Mouse (Mus musculus): ENCODE results near the gene Pik3r1. TPM values are rescaled to one million over a fixed set of nuclear protein-coding genes. Genes with fewer than 3 reads are reported as not detected.
A peak's percentile ranks its signal among the peaks of the same experiment; 100 is the strongest.

Gene Pik3r1
- polyA plus RNA-seq, 1 experiment, result 4.2 TPM

GRCm38 (mm10) chr13:101673876-101674275, 94.1 kb downstream of the Pik3r1 start:
- TF ChIP-seq GATA1 (IDR thresholded peaks at IDR 0.05; ENCODE audit: borderline replicate concordance, low read length) (no peak), FLI1 (IDR thresholded peaks at IDR 0.05; ENCODE audit: low read length) (no peak)
- Histone ChIP-seq H3K9me3 (no peaks in the 10 kb centered on the region), H3K27me3 (replicated peaks) (no peaks in the 10 kb centered on the region), H3K36me3 (replicated peaks; ENCODE audit: low read length) (no peaks in the 10 kb centered on the region), H3K4me1 (peaks cover 23% of the 10 kb centered on the region), H3K4me3 (replicated peaks) (no peak overlapping the region)

- H3K4me1 ChIP-seq, result peaks cover 22% of the 10 kb centered on the region
- H3K9me3 ChIP-seq, result no peaks in the 10 kb centered on the region
- no peak overlapping the region for H3K4me3 ChIP-seq (replicated peaks)
- H3K27me3 ChIP-seq (replicated peaks), result no peaks in the 10 kb centered on the region
- H3K36me3 ChIP-seq (replicated peaks; ENCODE audit: low read length), result no peaks in the 10 kb centered on the region
- TF ChIP-seq GATA1 (IDR thresholded peaks at IDR 0.05; ENCODE audit: borderline replicate concordance, low read length) (no peak), FLI1 (IDR thresholded peaks at IDR 0.05; ENCODE audit: low read length) (no peak)
These were observed 99.2 kb downstream of the Pik3r1 start for GRCm38 (mm10) chr13:101668859-101669258.

- peak overlapping the region; percentile 88 for H3K4me3 ChIP-seq (replicated peaks)
- no peaks in the 10 kb centered on the region for H3K27me3 ChIP-seq (replicated peaks)
- no peaks in the 10 kb centered on the region for H3K9me3 ChIP-seq
- TF ChIP-seq GATA1 (IDR thresholded peaks at IDR 0.05; ENCODE audit: borderline replicate concordance, low read length) (no peak), FLI1 (IDR thresholded peaks at IDR 0.05; ENCODE audit: low read length) (no peak)
- peaks cover 69% of the 10 kb centered on the region for H3K4me1 ChIP-seq
- no peaks in the 10 kb centered on the region for H3K36me3 ChIP-seq (replicated peaks; ENCODE audit: low read length)
These were observed 104.0 kb downstream of the Pik3r1 start for GRCm38 (mm10) chr13:101664010-101664409.

- TF ChIP-seq FLI1 (IDR thresholded peaks at IDR 0.05; ENCODE audit: low read length) (no peak), GATA1 (IDR thresholded peaks at IDR 0.05; ENCODE audit: borderline replicate concordance, low read length) (no peak)
- Histone ChIP-seq H3K36me3 (replicated peaks; ENCODE audit: low read length) (no peaks in the 10 kb centered on the region), H3K9me3 (no peaks in the 10 kb centered on the region), H3K4me1 (peaks cover 80% of the 10 kb centered on the region), H3K4me3 (replicated peaks) (peak overlapping the region; percentile 88), H3K27me3 (replicated peaks) (no peaks in the 10 kb centered on the region)
These were observed 105.1 kb downstream of the Pik3r1 start for GRCm38 (mm10) chr13:101662900-101663299.

GRCm38 (mm10) chr13:101661567-101661966, 106.5 kb downstream of the Pik3r1 start:
- peaks cover 94% of the 10 kb centered on the region for H3K4me1 ChIP-seq
- H3K9me3 ChIP-seq, result no peaks in the 10 kb centered on the region
- no peak overlapping the region for H3K4me3 ChIP-seq (replicated peaks)
- no peaks in the 10 kb centered on the region for H3K27me3 ChIP-seq (replicated peaks)
- no peaks in the 10 kb centered on the region for H3K36me3 ChIP-seq (replicated peaks; ENCODE audit: low read length)
- TF ChIP-seq GATA1 (IDR thresholded peaks at IDR 0.05; ENCODE audit: borderline replicate concordance, low read length) (no peak), FLI1 (IDR thresholded peaks at IDR 0.05; ENCODE audit: low read length) (no peak)

GRCm38 (mm10) chr13:101660187-101660586, 107.8 kb downstream of the Pik3r1 start:
- Histone ChIP-seq H3K4me1 (peaks cover 94% of the 10 kb centered on the region), H3K27me3 (replicated peaks) (no peaks in the 10 kb centered on the region), H3K4me3 (replicated peaks) (no peak overlapping the region), H3K36me3 (replicated peaks; ENCODE audit: low read length) (no peaks in the 10 kb centered on the region), H3K9me3 (no peaks in the 10 kb centered on the region)
- no peak for TF ChIP-seq FLI1 (IDR thresholded peaks at IDR 0.05; ENCODE audit: low read length)

GRCm38 (mm10) chr13:101652131-101652530, 115.9 kb downstream of the Pik3r1 start:
- TF ChIP-seq GATA1 (IDR thresholded peaks at IDR 0.05; ENCODE audit: borderline replicate concordance, low read length) (no peak), FLI1 (IDR thresholded peaks at IDR 0.05; ENCODE audit: low read length) (no peak)
- H3K27me3 ChIP-seq (replicated peaks), result no peaks in the 10 kb centered on the region
- no peaks in the 10 kb centered on the region for H3K9me3 ChIP-seq
- no peaks in the 10 kb centered on the region for H3K36me3 ChIP-seq (replicated peaks; ENCODE audit: low read length)
- no peak overlapping the region for H3K4me3 ChIP-seq (replicated peaks)
- H3K4me1 ChIP-seq, result peaks cover 56% of the 10 kb centered on the region

- Histone ChIP-seq H3K4me3 (replicated peaks) (no peak overlapping the region), H3K9me3 (no peaks in the 10 kb centered on the region)
These were observed 126.4 kb downstream of the Pik3r1 start for GRCm38 (mm10) chr13:101641632-101642031.

GRCm38 (mm10) chr13:101635837-101636236, 132.2 kb downstream of the Pik3r1 start:
- TF ChIP-seq FLI1 (IDR thresholded peaks at IDR 0.05; ENCODE audit: low read length), result no peak
- TF ChIP-seq GATA1 (IDR thresholded peaks at IDR 0.05; ENCODE audit: borderline replicate concordance, low read length), result no peak
- peaks cover 51% of the 10 kb centered on the region for H3K4me1 ChIP-seq
- H3K27me3 ChIP-seq (replicated peaks), result no peaks in the 10 kb centered on the region
- no peaks in the 10 kb centered on the region for H3K9me3 ChIP-seq
- no peaks in the 10 kb centered on the region for H3K36me3 ChIP-seq (replicated peaks; ENCODE audit: low read length)
- H3K4me3 ChIP-seq (replicated peaks), result peak overlapping the region; percentile 57

More at GRCm38 (mm10) chr13:101641632-101642031, 126.4 kb downstream of the Pik3r1 start:
- TF ChIP-seq GATA1 (IDR thresholded peaks at IDR 0.05; ENCODE audit: borderline replicate concordance, low read length) (no peak), FLI1 (IDR thresholded peaks at IDR 0.05; ENCODE audit: low read length) (no peak)
- H3K27me3 ChIP-seq (replicated peaks), result no peaks in the 10 kb centered on the region
- H3K4me1 ChIP-seq, result peaks cover 24% of the 10 kb centered on the region
- H3K36me3 ChIP-seq (replicated peaks; ENCODE audit: low read length), result no peaks in the 10 kb centered on the region

GRCm38 (mm10) chr13:101634420-101634819, 133.6 kb downstream of the Pik3r1 start:
- no peaks in the 10 kb centered on the region for H3K9me3 ChIP-seq
- TF ChIP-seq GATA1 (IDR thresholded peaks at IDR 0.05; ENCODE audit: borderline replicate concordance, low read length), result no peak
- TF ChIP-seq FLI1 (IDR thresholded peaks at IDR 0.05; ENCODE audit: low read length), result no peak

GRCm38 (mm10) chr13:101633620-101634019, 134.4 kb downstream of the Pik3r1 start:
- no peaks in the 10 kb centered on the region for H3K9me3 ChIP-seq
- peaks cover 51% of the 10 kb centered on the region for H3K4me1 ChIP-seq
- H3K4me3 ChIP-seq (replicated peaks), result no peak overlapping the region
- H3K36me3 ChIP-seq (replicated peaks; ENCODE audit: low read length), result no peaks in the 10 kb centered on the region
- H3K27me3 ChIP-seq (replicated peaks), result no peaks in the 10 kb centered on the region
- no peak for TF ChIP-seq GATA1 (IDR thresholded peaks at IDR 0.05; ENCODE audit: borderline replicate concordance, low read length)
- no peak for TF ChIP-seq FLI1 (IDR thresholded peaks at IDR 0.05; ENCODE audit: low read length)

More at GRCm38 (mm10) chr13:101634420-101634819, 133.6 kb downstream of the Pik3r1 start:
- Histone ChIP-seq H3K4me3 (replicated peaks) (no peak overlapping the region), H3K36me3 (replicated peaks; ENCODE audit: low read length) (no peaks in the 10 kb centered on the region), H3K27me3 (replicated peaks) (no peaks in the 10 kb centered on the region), H3K4me1 (peaks cover 51% of the 10 kb centered on the region)

Measured in megakaryocyte, embryonic 14.5 days (primary cell).